Mouse (Mus musculus) embryonic facial prominence, embryonic 15.5 days (tissue): Measurements from ENCODE around the gene Dnajb14. TPM values are rescaled to one million over a fixed set of nuclear protein-coding genes. Genes with fewer than 3 reads are reported as not detected.
A peak's percentile ranks its signal among the peaks of the same experiment; 100 is the strongest.
"Not testable (repeated sequence)": the region's sequence is repeated elsewhere in the genome, so short reads cannot be mapped to it uniquely, and the experiment has no call there.

Source experiments
- ATAC-seq: fragments of 200-750 bp; cut with Nextera tagmentation; 2 replicates; pipeline ENCODE4 v1.8.0; 2017; ENCODE audit warnings: low read depth, moderate TSS enrichment; ENCODE audit not compliant: insufficient number of reproducible peaks, low FRiP score, low TSS enrichment
- H3K27ac ChIP-seq: fragments of 300-500 bp; sonication (generic); replicated peaks from 2 replicates; pipeline ENCODE4 v1.5.1; 2015; ENCODE audit warnings: mild to moderate bottlenecking, inconsistent platforms
- H3K27me3 ChIP-seq: fragments of 300-500 bp; sonication (generic); 2 replicates; pipeline ENCODE4 v1.6.1; 2015; ENCODE audit warnings: inconsistent platforms
- H3K36me3 ChIP-seq: fragments of 300-500 bp; sonication (generic); 2 replicates; pipeline ENCODE4 v1.6.1; 2015; ENCODE audit warnings: mild to moderate bottlenecking, inconsistent platforms
- H3K4me1 ChIP-seq: fragments of 300-500 bp; sonication (generic); 2 replicates; pipeline ENCODE4 v1.6.1; 2015; ENCODE audit warnings: inconsistent platforms
- H3K4me2 ChIP-seq: fragments of 300-500 bp; sonication (generic); replicated peaks from 2 replicates; pipeline ENCODE4 v1.6.1; 2015; ENCODE audit warnings: mild to moderate bottlenecking, inconsistent platforms
- H3K4me3 ChIP-seq: fragments of 300-500 bp; sonication (generic); replicated peaks from 2 replicates; pipeline ENCODE4 v1.5.1; 2015; ENCODE audit warnings: mild to moderate bottlenecking, inconsistent platforms
- H3K9ac ChIP-seq: fragments of 300-500 bp; sonication (generic); 2 replicates; pipeline ENCODE4 v1.6.1; 2015; ENCODE audit warnings: inconsistent platforms
- H3K9me3 ChIP-seq: fragments of 300-500 bp; sonication (generic); replicated peaks from 2 replicates; pipeline ENCODE4 v1.6.1; 2016; ENCODE audit warnings: inconsistent platforms
- WGBS: fragments of 180-500 bp; shearing (Covaris S2); methylation state at CpG from one replicate; pipeline ENCODE4 v1.1.7; 2015; 5-methylcytosine and 5-hydroxymethylcytosine counted together
- polyA plus RNA-seq: library from polyadenylated mRNA; unstranded; fragments of >200 nt; fragmentation: Nextera tagmentation; extraction: Ambion mirVana; gene quantifications from 2 replicates; pipeline ENCODE4 v1.2.1, GENCODE M21; 2015

Gene Dnajb14
- polyA plus RNA-seq, 1 experiment from 2014 or later, result 13.9 TPM

GRCm38 (mm10) chr3:137942098-137942622, 74.7 kb downstream of the Dnajb14 start:
- Histone ChIP-seq H3K36me3 (no peaks in the 10 kb centered on the region), H3K4me3 (no peak overlapping the region), H3K27me3 (no peaks in the 10 kb centered on the region), H3K9ac (no peak overlapping the region), H3K9me3 (no peaks in the 10 kb centered on the region), H3K27ac (no peak overlapping the region), H3K4me1 (0 out of 2 replicates have a peak, but pooled peaks cover 3% of the 10 kb centered on the region), H3K4me2 (no peak overlapping the region)
- no peak for ATAC-seq
- 86% methylated on average over 12 of the region's 12 CpGs for WGBS

GRCm38 (mm10) chr3:137943737-137944154, 76.3 kb downstream of the Dnajb14 start:
- Histone ChIP-seq H3K9ac (no peak overlapping the region), H3K36me3 (no peaks in the 10 kb centered on the region), H3K9me3 (no peaks in the 10 kb centered on the region), H3K27me3 (no peaks in the 10 kb centered on the region), H3K4me3 (no peak overlapping the region), H3K4me1 (0 out of 2 replicates have a peak, but pooled peaks cover 2% of the 10 kb centered on the region), H3K27ac (no peak overlapping the region), H3K4me2 (no peak overlapping the region)
- 64% methylated on average over 6 of the region's 6 CpGs for WGBS
- ATAC-seq, result no peak

- Histone ChIP-seq H3K27me3 (no peaks in the 10 kb centered on the region), H3K36me3 (no peaks in the 10 kb centered on the region), H3K4me3 (no peak overlapping the region), H3K9me3 (no peaks in the 10 kb centered on the region), H3K9ac (no peak overlapping the region), H3K27ac (no peak overlapping the region), H3K4me2 (no peak overlapping the region), H3K4me1 (peaks cover under 1% of the 10 kb centered on the region; the same call in 1 of the 2 replicates)
- WGBS, result 89% methylated on average over 3 of the region's 3 CpGs
- no peak for ATAC-seq
Observed at GRCm38 (mm10) chr3:137946827-137947226, 79.4 kb downstream of the Dnajb14 start.

- WGBS, result 82% methylated on average over 4 of the region's 4 CpGs
- Histone ChIP-seq H3K36me3 (no peaks in the 10 kb centered on the region), H3K27me3 (no peaks in the 10 kb centered on the region), H3K4me1 (peaks cover 7% of the 10 kb centered on the region), H3K9me3 (no peaks in the 10 kb centered on the region), H3K4me3 (no peak overlapping the region), H3K9ac (no peak overlapping the region), H3K27ac (no peak overlapping the region), H3K4me2 (no peak overlapping the region)
- no peak for ATAC-seq
Observed at GRCm38 (mm10) chr3:137947525-137947924, 80.0 kb downstream of the Dnajb14 start.

GRCm38 (mm10) chr3:137950191-137950885, 82.9 kb downstream of the Dnajb14 start:
- H3K27ac ChIP-seq, result no peak overlapping the region
- H3K27me3 ChIP-seq, result no peaks in the 10 kb centered on the region
- no peak overlapping the region for H3K4me2 ChIP-seq
- 81% methylated on average over 10 of the region's 10 CpGs for WGBS
- no peak overlapping the region for H3K9ac ChIP-seq
- peaks cover 21% of the 10 kb centered on the region for H3K4me1 ChIP-seq
- H3K36me3 ChIP-seq, result no peaks in the 10 kb centered on the region
- H3K4me3 ChIP-seq, result no peak overlapping the region
- ATAC-seq, result no peak
- H3K9me3 ChIP-seq, result no peaks in the 10 kb centered on the region

- H3K36me3 ChIP-seq, H3K9me3 ChIP-seq, H3K9ac ChIP-seq, ATAC-seq, H3K4me3 ChIP-seq, H3K4me2 ChIP-seq, H3K27ac ChIP-seq, H3K27me3 ChIP-seq: not testable (repeated sequence)
- H3K4me1 ChIP-seq, result peaks cover 25% of the 10 kb centered on the region
- WGBS, result 88% methylated on average over 3 of the region's 3 CpGs
Observed at GRCm38 (mm10) chr3:137951302-137951701, 83.8 kb downstream of the Dnajb14 start.

GRCm38 (mm10) chr3:137951819-137952218, 84.3 kb downstream of the Dnajb14 start:
- Histone ChIP-seq H3K9ac (no peak overlapping the region), H3K27me3 (no peaks in the 10 kb centered on the region), H3K27ac (peak overlapping the region; percentile 58; the same call in 1 of the 2 replicates), H3K36me3 (no peaks in the 10 kb centered on the region), H3K4me3 (no peak overlapping the region), H3K4me1 (peaks cover 25% of the 10 kb centered on the region), H3K9me3 (no peaks in the 10 kb centered on the region), H3K4me2 (no peak overlapping the region)
- WGBS, result 47% methylated on average over 7 of the region's 7 CpGs
- no peak for ATAC-seq

- WGBS, result 62% methylated on average over 4 of the region's 4 CpGs
- H3K36me3 ChIP-seq, result no peaks in the 10 kb centered on the region
- H3K9ac ChIP-seq, result no peak overlapping the region
- no peaks in the 10 kb centered on the region for H3K9me3 ChIP-seq
- H3K4me3 ChIP-seq, result no peak overlapping the region
- ATAC-seq, result peak; percentile 80
- H3K4me2 ChIP-seq, result no peak overlapping the region
- peak overlapping the region; percentile 58; the same call in 1 of the 2 replicates for H3K27ac ChIP-seq
- H3K27me3 ChIP-seq, result no peaks in the 10 kb centered on the region
- peaks cover 25% of the 10 kb centered on the region for H3K4me1 ChIP-seq
Observed at GRCm38 (mm10) chr3:137952225-137952913, 84.9 kb downstream of the Dnajb14 start.

- H3K4me2 ChIP-seq, result no peak overlapping the region
- WGBS, result 59% methylated on average over 14 of the region's 14 CpGs
- H3K27me3 ChIP-seq, result no peaks in the 10 kb centered on the region
- ATAC-seq, result 0 out of 2 replicates have a peak, but pooled peaks have one; percentile 26
- H3K27ac ChIP-seq, result 0 out of 2 replicates have a peak overlapping the region, but pooled peaks have one; percentile 7
- no peak overlapping the region for H3K4me3 ChIP-seq
- no peaks in the 10 kb centered on the region for H3K9me3 ChIP-seq
- no peaks in the 10 kb centered on the region for H3K36me3 ChIP-seq
- no peak overlapping the region for H3K9ac ChIP-seq
- peaks cover 25% of the 10 kb centered on the region for H3K4me1 ChIP-seq
Observed at GRCm38 (mm10) chr3:137952914-137953880, 85.7 kb downstream of the Dnajb14 start.

GRCm38 (mm10) chr3:137954256-137954916, 86.9 kb downstream of the Dnajb14 start:
- no peak overlapping the region for H3K27ac ChIP-seq
- WGBS, result 48% methylated on average over 23 of the region's 23 CpGs
- no peak overlapping the region for H3K9ac ChIP-seq
- H3K4me1 ChIP-seq, result peaks cover 25% of the 10 kb centered on the region
- no peak overlapping the region for H3K4me2 ChIP-seq
- no peaks in the 10 kb centered on the region for H3K9me3 ChIP-seq
- H3K4me3 ChIP-seq, result no peak overlapping the region
- ATAC-seq, result no peak
- H3K36me3 ChIP-seq, result no peaks in the 10 kb centered on the region
- no peaks in the 10 kb centered on the region for H3K27me3 ChIP-seq
